Mouse (Mus musculus): ENCODE measurements around the gene Plagl1. TPM values are rescaled to one million over a fixed set of nuclear protein-coding genes. Genes with fewer than 3 reads are reported as not detected.

Gene Plagl1
- polyA plus RNA-seq, 1 experiment, result 144 TPM

DNA sequence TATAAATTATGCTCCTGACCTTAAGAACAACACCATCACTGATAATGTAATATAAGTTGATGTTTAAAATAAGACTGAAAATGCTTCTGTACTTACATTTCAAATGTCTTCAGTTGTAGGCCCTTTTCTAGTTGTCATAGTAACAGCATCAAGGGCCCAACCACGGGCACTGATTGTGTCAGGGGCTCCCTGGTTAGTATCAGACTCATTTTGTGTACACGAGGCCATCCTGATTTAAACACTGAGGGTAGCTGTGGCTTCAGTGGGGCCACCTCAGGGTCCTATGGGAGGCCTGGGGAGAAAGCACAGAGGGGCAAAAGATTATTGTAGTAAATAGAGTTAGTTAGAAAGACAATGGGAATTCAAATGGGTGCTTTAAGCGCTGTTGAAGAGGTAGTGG is 65.5 kb downstream of the Plagl1 start:
- no peak overlapping the region for H3K4me3 ChIP-seq (ENCODE audit: insufficient read depth, low read length)
- H3K27ac ChIP-seq (ENCODE audit: insufficient read depth, low read length), result no peak overlapping the region
- TF ChIP-seq CTCF (IDR thresholded peaks at IDR 0.05; ENCODE audit: borderline replicate concordance, insufficient read depth, low read length), result no peak
- TF ChIP-seq POLR2A (IDR thresholded peaks at IDR 0.05; ENCODE audit: low read depth, low read length), result no peak
- no peaks in the 10 kb centered on the region for H3K4me1 ChIP-seq (ENCODE audit: control insufficient read depth, insufficient read depth, low read length)

DNA sequence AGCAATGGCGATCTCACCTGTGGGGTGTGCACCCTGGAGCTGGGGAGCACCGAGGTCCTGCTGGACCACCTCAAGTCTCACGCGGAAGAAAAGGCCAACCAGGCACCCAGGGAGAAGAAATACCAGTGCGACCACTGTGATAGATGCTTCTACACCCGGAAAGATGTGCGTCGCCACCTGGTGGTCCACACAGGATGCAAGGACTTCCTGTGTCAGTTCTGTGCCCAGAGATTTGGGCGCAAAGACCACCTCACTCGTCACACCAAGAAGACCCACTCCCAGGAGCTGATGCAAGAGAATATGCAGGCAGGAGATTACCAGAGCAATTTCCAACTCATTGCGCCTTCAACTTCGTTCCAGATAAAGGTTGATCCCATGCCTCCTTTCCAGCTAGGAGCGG is 67.0 kb downstream of the Plagl1 start:
- TF ChIP-seq CTCF (IDR thresholded peaks at IDR 0.05; ENCODE audit: borderline replicate concordance, insufficient read depth, low read length) (peak; percentile 18; the same call in 1 of the 2 replicates), POLR2A (IDR thresholded peaks at IDR 0.05; ENCODE audit: low read depth, low read length) (no peak)

DNA sequence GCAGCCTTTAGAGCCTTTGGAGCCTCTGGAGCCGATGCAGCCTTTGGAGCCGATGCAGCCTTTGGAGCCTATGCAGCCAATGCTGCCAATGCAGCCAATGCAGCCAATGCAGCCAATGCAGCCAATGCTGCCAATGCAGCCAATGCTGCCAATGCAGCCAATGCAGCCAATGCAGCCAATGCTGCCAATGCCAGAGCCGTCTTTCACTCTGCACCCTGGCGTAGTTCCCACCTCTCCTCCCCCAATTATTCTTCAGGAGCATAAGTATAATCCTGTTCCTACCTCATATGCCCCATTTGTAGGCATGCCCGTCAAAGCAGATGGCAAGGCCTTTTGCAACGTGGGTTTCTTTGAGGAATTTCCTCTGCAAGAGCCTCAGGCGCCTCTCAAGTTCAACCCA is 67.6 kb downstream of the Plagl1 start:
- Histone ChIP-seq H3K27ac (ENCODE audit: insufficient read depth, low read length) (no peak overlapping the region), H3K4me1 (ENCODE audit: control insufficient read depth, insufficient read depth, low read length) (no peaks in the 10 kb centered on the region), H3K4me3 (ENCODE audit: insufficient read depth, low read length) (no peak overlapping the region)
- no peak for TF ChIP-seq POLR2A (IDR thresholded peaks at IDR 0.05; ENCODE audit: low read depth, low read length)
- no peak for TF ChIP-seq CTCF (IDR thresholded peaks at IDR 0.05; ENCODE audit: borderline replicate concordance, insufficient read depth, low read length)

More for the DNA sequence above, 67.0 kb downstream of the Plagl1 start:
- no peak overlapping the region for H3K4me3 ChIP-seq (ENCODE audit: insufficient read depth, low read length)
- H3K4me1 ChIP-seq (ENCODE audit: control insufficient read depth, insufficient read depth, low read length), result no peaks in the 10 kb centered on the region
- H3K27ac ChIP-seq (ENCODE audit: insufficient read depth, low read length), result no peak overlapping the region

- Histone ChIP-seq H3K4me3 (ENCODE audit: insufficient read depth, low read length) (no peak overlapping the region), H3K4me1 (ENCODE audit: control insufficient read depth, insufficient read depth, low read length) (no peaks in the 10 kb centered on the region), H3K27ac (ENCODE audit: insufficient read depth, low read length) (no peak overlapping the region)
- TF ChIP-seq CTCF (IDR thresholded peaks at IDR 0.05; ENCODE audit: borderline replicate concordance, insufficient read depth, low read length) (no peak), POLR2A (IDR thresholded peaks at IDR 0.05; ENCODE audit: low read depth, low read length) (no peak)
Observed at GRCm38 (mm10) chr10:13133850-13134249, 73.5 kb downstream of the Plagl1 start.

DNA sequence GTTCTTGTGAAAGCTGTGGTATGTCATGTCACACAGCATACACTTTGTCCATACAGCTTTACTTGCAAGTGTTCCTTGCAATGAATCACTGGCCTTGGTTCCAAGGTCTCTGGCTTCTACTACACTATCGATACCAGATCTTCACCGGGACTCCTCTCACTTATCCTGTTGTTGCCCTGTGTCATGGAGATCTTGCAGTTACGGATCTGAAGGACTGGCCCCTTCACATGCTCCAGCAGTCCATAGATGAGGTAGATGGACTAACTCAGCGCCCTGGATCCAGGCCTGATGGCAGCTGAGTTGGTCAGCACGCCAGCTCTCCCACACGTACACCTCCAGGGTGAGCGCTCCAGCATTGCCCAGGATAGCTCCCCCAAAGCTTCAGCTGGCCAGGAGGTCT is 75.0 kb downstream of the Plagl1 start:
- H3K4me3 ChIP-seq (ENCODE audit: insufficient read depth, low read length), result no peak overlapping the region
- no peaks in the 10 kb centered on the region for H3K4me1 ChIP-seq (ENCODE audit: control insufficient read depth, insufficient read depth, low read length)
- no peak overlapping the region for H3K27ac ChIP-seq (ENCODE audit: insufficient read depth, low read length)
- TF ChIP-seq CTCF (IDR thresholded peaks at IDR 0.05; ENCODE audit: borderline replicate concordance, insufficient read depth, low read length) (no peak), POLR2A (IDR thresholded peaks at IDR 0.05; ENCODE audit: low read depth, low read length) (no peak)

- H3K27ac ChIP-seq (ENCODE audit: insufficient read depth, low read length), result no peak overlapping the region
- TF ChIP-seq POLR2A (IDR thresholded peaks at IDR 0.05; ENCODE audit: low read depth, low read length) (no peak), CTCF (IDR thresholded peaks at IDR 0.05; ENCODE audit: borderline replicate concordance, insufficient read depth, low read length) (no peak)
- no peak overlapping the region for H3K4me3 ChIP-seq (ENCODE audit: insufficient read depth, low read length)
- no peaks in the 10 kb centered on the region for H3K4me1 ChIP-seq (ENCODE audit: control insufficient read depth, insufficient read depth, low read length)
Observed at GRCm38 (mm10) chr10:13135751-13136150, 75.4 kb downstream of the Plagl1 start.

GRCm38 (mm10) chr10:13137906-13138305 is 77.6 kb downstream of the Plagl1 start:
- Histone ChIP-seq H3K4me3 (ENCODE audit: insufficient read depth, low read length) (no peak overlapping the region), H3K27ac (ENCODE audit: insufficient read depth, low read length) (no peak overlapping the region), H3K4me1 (ENCODE audit: control insufficient read depth, insufficient read depth, low read length) (no peaks in the 10 kb centered on the region)
- TF ChIP-seq CTCF (IDR thresholded peaks at IDR 0.05; ENCODE audit: borderline replicate concordance, insufficient read depth, low read length) (no peak), POLR2A (IDR thresholded peaks at IDR 0.05; ENCODE audit: low read depth, low read length) (no peak)

GRCm38 (mm10) chr10:13140434-13140833 is 80.1 kb downstream of the Plagl1 start:
- Histone ChIP-seq H3K4me3 (ENCODE audit: insufficient read depth, low read length) (no peak overlapping the region), H3K4me1 (ENCODE audit: control insufficient read depth, insufficient read depth, low read length) (no peaks in the 10 kb centered on the region), H3K27ac (ENCODE audit: insufficient read depth, low read length) (no peak overlapping the region)
- TF ChIP-seq POLR2A (IDR thresholded peaks at IDR 0.05; ENCODE audit: low read depth, low read length) (no peak), CTCF (IDR thresholded peaks at IDR 0.05; ENCODE audit: borderline replicate concordance, insufficient read depth, low read length) (no peak)

GRCm38 (mm10) chr10:13150435-13150834 is 90.1 kb downstream of the Plagl1 start:
- TF ChIP-seq CTCF (IDR thresholded peaks at IDR 0.05; ENCODE audit: borderline replicate concordance, insufficient read depth, low read length) (no peak), POLR2A (IDR thresholded peaks at IDR 0.05; ENCODE audit: low read depth, low read length) (no peak)
- no peak overlapping the region for H3K27ac ChIP-seq (ENCODE audit: insufficient read depth, low read length)
- no peak overlapping the region for H3K4me3 ChIP-seq (ENCODE audit: insufficient read depth, low read length)
- H3K4me1 ChIP-seq (ENCODE audit: control insufficient read depth, insufficient read depth, low read length), result no peaks in the 10 kb centered on the region

DNA sequence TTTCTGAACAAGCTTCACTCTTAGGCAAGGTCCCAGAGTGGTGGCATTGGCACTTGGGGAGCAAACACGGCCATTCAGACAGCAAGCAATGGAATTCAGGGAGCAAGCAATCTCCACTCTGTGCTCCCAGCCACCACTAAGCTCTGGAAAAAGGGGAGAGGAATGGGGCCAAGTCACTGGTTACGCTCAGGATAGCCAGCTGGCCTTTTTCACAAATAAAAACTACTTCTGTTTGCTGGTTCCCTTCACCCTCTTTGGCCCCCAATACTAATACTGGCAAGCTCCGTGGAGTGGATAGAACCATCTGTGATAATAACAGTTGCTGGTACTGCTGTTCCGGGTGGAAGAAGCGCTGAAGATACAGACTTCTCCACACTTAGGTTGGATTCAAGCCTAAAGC is 91.0 kb downstream of the Plagl1 start:
- Histone ChIP-seq H3K4me1 (ENCODE audit: control insufficient read depth, insufficient read depth, low read length) (no peaks in the 10 kb centered on the region), H3K4me3 (ENCODE audit: insufficient read depth, low read length) (no peak overlapping the region), H3K27ac (ENCODE audit: insufficient read depth, low read length) (no peak overlapping the region)
- TF ChIP-seq CTCF (IDR thresholded peaks at IDR 0.05; ENCODE audit: borderline replicate concordance, insufficient read depth, low read length) (no peak), POLR2A (IDR thresholded peaks at IDR 0.05; ENCODE audit: low read depth, low read length) (no peak)
